Mouse (Mus musculus): ENCODE results near the gene B4galt3. TPM values are rescaled to one million over a fixed set of nuclear protein-coding genes. Genes with fewer than 3 reads are reported as not detected.

Gene B4galt3
- total and polyA plus RNA-seq, 2 experiments from 2014 or later, result 94.9 to 110 TPM

DNA sequence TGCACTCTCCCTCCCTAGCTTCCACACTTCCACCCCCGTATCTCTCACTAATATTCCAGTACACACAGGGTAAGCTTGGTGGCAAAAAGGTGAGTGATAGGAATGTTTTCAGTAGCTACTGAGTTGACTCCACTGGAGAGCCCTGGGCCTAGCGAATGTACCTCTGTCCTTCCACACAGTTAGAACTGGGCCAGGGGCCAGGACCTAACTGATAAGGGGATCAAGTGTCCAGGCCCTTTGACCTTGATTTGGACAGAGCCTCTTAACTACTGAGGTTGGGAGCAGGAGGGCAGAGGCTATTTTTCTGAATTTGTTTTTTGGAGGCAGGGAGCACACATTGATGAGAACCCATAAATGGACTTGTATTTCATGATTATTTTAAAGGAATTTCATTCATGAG is 46.3 kb upstream of the B4galt3 start:
- Histone ChIP-seq H3K27ac (ENCODE audit: low read depth, low read length) (no peak overlapping the region), H3K4me3 (ENCODE audit: low read depth, low read length) (no peak overlapping the region), H3K27me3 (ENCODE audit: insufficient read depth, low read length) (no peaks in the 10 kb centered on the region), H3K9ac (replicated peaks; ENCODE audit: low read length, poor library complexity, severe bottlenecking) (no peak overlapping the region), H3K36me3 (ENCODE audit: insufficient read depth, low read length) (peaks cover 15% of the 10 kb centered on the region; the same call in 1 of the 2 replicates), H3K9me3 (ENCODE audit: low read length) (no peaks in the 10 kb centered on the region), H3K4me2 (ENCODE audit: low read depth, low read length, poor library complexity, severe bottlenecking) (no peak overlapping the region), H3K4me1 (ENCODE audit: insufficient read depth, low read length) (peaks cover 6% of the 10 kb centered on the region)
- no peak for ATAC-seq (ENCODE audit: low FRiP score)
- WGBS, result 92% methylated on average over 2 of the region's 2 CpGs
- DNase-seq (ENCODE audit: low spot score), result no peak
- no peak for TF ChIP-seq CTCF (IDR thresholded peaks at IDR 0.05)

DNA sequence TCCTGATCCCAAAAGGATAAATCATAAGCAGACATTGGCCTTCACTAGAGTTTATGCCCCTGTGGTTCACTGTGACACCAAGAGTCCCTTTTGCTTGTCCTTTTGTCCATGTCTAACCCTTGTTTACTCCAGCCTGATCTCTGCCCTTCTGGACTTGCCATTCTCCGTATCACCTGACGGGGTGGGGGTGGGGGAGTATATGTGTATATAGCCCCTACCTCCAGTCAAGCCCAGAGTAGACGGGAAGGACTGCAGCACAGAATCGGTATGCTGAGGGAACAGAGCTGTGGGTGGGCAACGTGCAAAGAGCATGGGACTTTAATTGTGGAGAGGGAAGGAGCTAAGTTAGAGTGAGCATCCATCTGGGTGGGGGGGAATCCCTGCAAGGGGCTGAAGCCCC is 45.3 kb upstream of the B4galt3 start, which contains the start of gene Apoa2:
Apoa2 (plus strand) TSS at position 198 of the 400 bp plus-strand sequence.
- peaks cover 6% of the 10 kb centered on the region for H3K4me1 ChIP-seq (ENCODE audit: insufficient read depth, low read length)
- H3K9me3 ChIP-seq (ENCODE audit: low read length), result no peaks in the 10 kb centered on the region
- H3K36me3 ChIP-seq (ENCODE audit: insufficient read depth, low read length), result 0 out of 2 replicates have a peak, but pooled peaks cover 4% of the 10 kb centered on the region
- DNase-seq (ENCODE audit: low spot score) (no peak), ATAC-seq (ENCODE audit: low FRiP score) (no peak)
- no peak within 1 kb of the TSS for H3K4me3 ChIP-seq (ENCODE audit: low read depth, low read length)
- no peak within 1 kb of the TSS for H3K27ac ChIP-seq (ENCODE audit: low read depth, low read length)
- H3K4me2 ChIP-seq (ENCODE audit: low read depth, low read length, poor library complexity, severe bottlenecking), result no peak within 1 kb of the TSS
- no peak for TF ChIP-seq CTCF (IDR thresholded peaks at IDR 0.05)
- no peak within 1 kb of the TSS for H3K9ac ChIP-seq (replicated peaks; ENCODE audit: low read length, poor library complexity, severe bottlenecking)
- 84% methylated on average over 5 of the region's 5 CpGs for WGBS
- no peaks in the 10 kb centered on the region for H3K27me3 ChIP-seq (ENCODE audit: insufficient read depth, low read length)

DNA sequence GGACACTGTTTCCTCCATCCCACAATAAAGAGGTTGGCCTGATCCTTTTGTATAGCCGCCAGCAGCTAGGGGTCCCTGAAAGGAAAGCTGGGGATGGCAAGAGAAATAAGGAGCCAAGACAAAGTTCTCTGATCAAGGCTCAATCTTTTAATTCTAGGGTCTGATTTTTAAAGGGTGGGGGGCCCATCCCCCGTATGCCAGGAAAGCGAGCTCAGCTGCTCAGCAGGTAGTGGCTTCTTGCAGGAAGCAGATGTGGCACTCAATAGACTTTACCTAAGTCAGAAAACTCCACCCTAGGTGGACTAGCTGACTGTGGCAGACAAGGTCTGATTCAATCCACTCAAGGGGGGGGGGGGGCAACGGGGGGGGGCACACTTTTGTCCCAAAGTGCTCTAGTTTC is 43.3 kb upstream of the B4galt3 start:
- Histone ChIP-seq H3K36me3 (ENCODE audit: insufficient read depth, low read length) (no peaks in the 10 kb centered on the region), H3K4me2 (ENCODE audit: low read depth, low read length, poor library complexity, severe bottlenecking) (no peak overlapping the region), H3K27ac (ENCODE audit: low read depth, low read length) (no peak overlapping the region), H3K9ac (replicated peaks; ENCODE audit: low read length, poor library complexity, severe bottlenecking) (no peak overlapping the region), H3K4me1 (ENCODE audit: insufficient read depth, low read length) (no peaks in the 10 kb centered on the region), H3K9me3 (ENCODE audit: low read length) (no peaks in the 10 kb centered on the region), H3K27me3 (ENCODE audit: insufficient read depth, low read length) (no peaks in the 10 kb centered on the region), H3K4me3 (ENCODE audit: low read depth, low read length) (no peak overlapping the region)
- ATAC-seq (ENCODE audit: low FRiP score) (no peak), DNase-seq (ENCODE audit: low spot score) (no peak)
- no peak for TF ChIP-seq CTCF (IDR thresholded peaks at IDR 0.05)
- 38% methylated on average over 4 of the region's 4 CpGs for WGBS

DNA sequence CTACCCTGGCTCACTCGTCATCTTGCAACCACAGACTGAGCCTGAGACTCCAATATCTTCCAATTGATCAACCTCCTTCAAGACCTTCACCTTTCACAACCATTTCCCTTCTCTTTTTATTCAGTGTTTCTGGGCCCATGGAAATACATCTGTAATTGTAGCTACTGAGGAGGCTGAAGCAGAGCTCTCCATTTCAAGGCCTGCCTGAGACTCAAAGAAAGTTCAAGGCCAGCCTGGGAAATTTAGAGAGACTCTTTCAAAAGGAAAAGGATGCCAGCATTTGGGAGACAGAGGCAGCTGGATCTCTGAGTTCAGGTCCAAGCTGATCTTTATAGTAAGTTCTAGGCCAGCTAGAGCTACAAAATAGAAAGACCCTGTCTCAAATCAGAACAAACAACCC is 42.2 kb upstream of the B4galt3 start:
- Histone ChIP-seq H3K4me2 (ENCODE audit: low read depth, low read length, poor library complexity, severe bottlenecking) (no peak overlapping the region), H3K27me3 (ENCODE audit: insufficient read depth, low read length) (no peaks in the 10 kb centered on the region), H3K9me3 (ENCODE audit: low read length) (no peaks in the 10 kb centered on the region), H3K9ac (replicated peaks; ENCODE audit: low read length, poor library complexity, severe bottlenecking) (no peak overlapping the region), H3K27ac (ENCODE audit: low read depth, low read length) (no peak overlapping the region), H3K36me3 (ENCODE audit: insufficient read depth, low read length) (no peaks in the 10 kb centered on the region), H3K4me1 (ENCODE audit: insufficient read depth, low read length) (no peaks in the 10 kb centered on the region), H3K4me3 (ENCODE audit: low read depth, low read length) (no peak overlapping the region)
- WGBS, result 88% methylated on average over 1 of the region's 1 CpGs
- ATAC-seq (ENCODE audit: low FRiP score), result no peak
- TF ChIP-seq CTCF (IDR thresholded peaks at IDR 0.05), result no peak
- no peak for DNase-seq (ENCODE audit: low spot score)

DNA sequence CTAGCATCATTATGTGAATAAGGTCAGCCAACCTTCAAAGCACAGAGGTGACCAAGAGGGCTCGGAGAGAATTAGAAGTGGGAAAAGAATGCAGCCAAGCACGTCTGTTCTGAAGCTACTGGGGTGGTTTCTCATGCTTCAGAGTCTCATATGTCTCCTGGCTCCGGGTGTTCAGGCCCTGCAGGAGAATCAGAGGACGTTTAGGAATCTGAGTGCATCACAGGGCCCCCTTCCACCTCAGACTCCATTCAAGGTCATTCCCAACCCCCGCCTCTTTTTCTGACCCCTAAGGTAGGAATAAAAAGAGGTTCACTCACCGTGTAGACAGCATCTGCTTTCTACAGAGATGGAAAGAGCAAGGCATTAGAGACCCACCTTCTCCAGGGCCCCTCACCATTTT is 40.4 kb upstream of the B4galt3 start:
- no peak for TF ChIP-seq CTCF (IDR thresholded peaks at IDR 0.05)
- DNase-seq (ENCODE audit: low spot score), result no peak
- H3K9me3 ChIP-seq (ENCODE audit: low read length), result no peaks in the 10 kb centered on the region
- no peak overlapping the region for H3K27ac ChIP-seq (ENCODE audit: low read depth, low read length)
- ATAC-seq (ENCODE audit: low FRiP score), result no peak
- peaks cover 10% of the 10 kb centered on the region for H3K36me3 ChIP-seq (ENCODE audit: insufficient read depth, low read length)
- no peaks in the 10 kb centered on the region for H3K4me1 ChIP-seq (ENCODE audit: insufficient read depth, low read length)
- no peak overlapping the region for H3K9ac ChIP-seq (replicated peaks; ENCODE audit: low read length, poor library complexity, severe bottlenecking)
- no peaks in the 10 kb centered on the region for H3K27me3 ChIP-seq (ENCODE audit: insufficient read depth, low read length)
- no peak overlapping the region for H3K4me2 ChIP-seq (ENCODE audit: low read depth, low read length, poor library complexity, severe bottlenecking)
- 23% methylated on average over 6 of the region's 6 CpGs for WGBS
- H3K4me3 ChIP-seq (ENCODE audit: low read depth, low read length), result no peak overlapping the region

DNA sequence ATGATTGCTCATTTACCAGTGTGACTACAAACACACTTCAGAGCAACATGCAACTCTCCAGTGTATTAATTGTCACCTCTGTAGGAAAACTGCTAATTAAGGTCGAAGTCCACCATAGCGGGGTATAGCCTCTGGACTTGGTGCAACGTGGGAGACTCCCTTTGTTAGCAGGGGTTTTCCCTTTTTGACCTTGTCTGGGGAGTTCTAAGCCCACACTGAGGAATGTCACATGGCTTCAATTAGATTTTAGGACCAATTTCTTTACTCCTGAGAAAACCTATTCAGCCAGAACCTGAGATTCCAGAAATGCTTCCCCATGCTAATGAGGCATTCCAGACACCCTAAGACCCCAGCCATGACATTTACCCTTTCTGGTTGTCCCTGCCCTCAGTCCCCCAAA is 39.9 kb upstream of the B4galt3 start:
- Histone ChIP-seq H3K9me3 (ENCODE audit: low read length) (no peaks in the 10 kb centered on the region), H3K4me2 (ENCODE audit: low read depth, low read length, poor library complexity, severe bottlenecking) (no peak overlapping the region), H3K4me3 (ENCODE audit: low read depth, low read length) (no peak overlapping the region), H3K9ac (replicated peaks; ENCODE audit: low read length, poor library complexity, severe bottlenecking) (no peak overlapping the region), H3K27me3 (ENCODE audit: insufficient read depth, low read length) (no peaks in the 10 kb centered on the region), H3K36me3 (ENCODE audit: insufficient read depth, low read length) (peaks cover 15% of the 10 kb centered on the region), H3K27ac (ENCODE audit: low read depth, low read length) (no peak overlapping the region), H3K4me1 (ENCODE audit: insufficient read depth, low read length) (no peaks in the 10 kb centered on the region)
- ATAC-seq (ENCODE audit: low FRiP score) (no peak), DNase-seq (ENCODE audit: low spot score) (no peak)
- no peak for TF ChIP-seq CTCF (IDR thresholded peaks at IDR 0.05)
- 55% methylated on average over 3 of the region's 3 CpGs for WGBS

Measured in midbrain, postnatal 0 days (tissue).